Mouse (Mus musculus) bone marrow macrophage, adult 2 months (primary cell): ENCODE data around the gene Ccdc8. TPM values are rescaled to one million over a fixed set of nuclear protein-coding genes. Genes with fewer than 3 reads are reported as not detected.

Experiments used
- H3K27ac ChIP-seq: 2 replicates; pipeline ENCODE4 v1.5.1; 2012; ENCODE audit warnings: low read depth, low read length; ENCODE audit not compliant: insufficient read depth
- H3K4me1 ChIP-seq: 2 replicates; pipeline ENCODE4 v1.6.1; 2012; ENCODE audit warnings: low read length; ENCODE audit not compliant: control insufficient read depth, insufficient read depth
- H3K4me3 ChIP-seq: 2 replicates; pipeline ENCODE4 v1.5.1; 2012; ENCODE audit warnings: mild to moderate bottlenecking, low read length, moderate library complexity; ENCODE audit not compliant: insufficient read depth
- CTCF ChIP-seq: IDR thresholded peaks from 2 replicates; pipeline ENCODE4 v1.5.1; 2012; ENCODE audit warnings: low read depth, mild to moderate bottlenecking, low read length, moderate library complexity
- POLR2A ChIP-seq: IDR thresholded peaks from 2 replicates; pipeline ENCODE4 v1.6.1; 2012; ENCODE audit warnings: mild to moderate bottlenecking, low read depth, low read length, borderline replicate concordance
- polyA plus RNA-seq: library from polyadenylated mRNA; stranded (reverse); fragments of >200 nt; gene quantifications from 2 replicates; pipeline ENCODE4 v1.2.4, GENCODE M21; 2012; ENCODE audit not compliant: missing spikeins, insufficient read depth, insufficient read length

Gene Ccdc8
- polyA plus RNA-seq, 1 experiment = not detected

GRCm38 (mm10) chr7:16993651-16994399 lies 1.3 kb downstream of the Ccdc8 start:
- Histone ChIP-seq H3K4me1 (no peaks in the 10 kb centered on the region), H3K4me3 (no peak overlapping the region), H3K27ac (no peak overlapping the region)
- no peak for TF ChIP-seq POLR2A
- no peak for TF ChIP-seq CTCF

GRCm38 (mm10) chr7:16994400-16994799 lies 1.9 kb downstream of the Ccdc8 start:
- TF ChIP-seq POLR2A (no peak), CTCF (no peak)
- no peaks in the 10 kb centered on the region for H3K4me1 ChIP-seq
- no peak overlapping the region for H3K27ac ChIP-seq
- H3K4me3 ChIP-seq = no peak overlapping the region

GRCm38 (mm10) chr7:16995345-16995744 lies 2.8 kb downstream of the Ccdc8 start:
- Histone ChIP-seq H3K4me3 (no peak overlapping the region), H3K4me1 (no peaks in the 10 kb centered on the region), H3K27ac (no peak overlapping the region)
- TF ChIP-seq CTCF (no peak), POLR2A (no peak)

GRCm38 (mm10) chr7:16999233-16999632 lies 6.7 kb downstream of the Ccdc8 start:
- Histone ChIP-seq H3K4me1 (peaks cover 15% of the 10 kb centered on the region), H3K27ac (no peak overlapping the region), H3K4me3 (no peak overlapping the region)
- TF ChIP-seq CTCF (no peak), POLR2A (no peak)

- no peak overlapping the region for H3K4me3 ChIP-seq
- H3K27ac ChIP-seq = no peak overlapping the region
- peak; percentile 95 for TF ChIP-seq CTCF
- TF ChIP-seq POLR2A = no peak
- H3K4me1 ChIP-seq = peaks cover 15% of the 10 kb centered on the region
Observed at GRCm38 (mm10) chr7:16999650-17000049, 7.1 kb downstream of the Ccdc8 start.

GRCm38 (mm10) chr7:17002375-17003195 lies 10.1 kb downstream of the Ccdc8 start:
- H3K4me3 ChIP-seq = no peak overlapping the region
- TF ChIP-seq POLR2A (no peak), CTCF (peak; percentile 67)
- no peak overlapping the region; the same call in 1 of the 2 replicates for H3K27ac ChIP-seq
- H3K4me1 ChIP-seq = peaks cover 15% of the 10 kb centered on the region

GRCm38 (mm10) chr7:17003230-17003960 lies 10.9 kb downstream of the Ccdc8 start:
- Histone ChIP-seq H3K27ac (peak overlapping the region; percentile 55), H3K4me3 (no peak overlapping the region), H3K4me1 (peaks cover 15% of the 10 kb centered on the region)
- TF ChIP-seq CTCF (no peak), POLR2A (no peak)

GRCm38 (mm10) chr7:17004716-17005115 lies 12.2 kb downstream of the Ccdc8 start:
- Histone ChIP-seq H3K27ac (no peak overlapping the region), H3K4me1 (peaks cover 15% of the 10 kb centered on the region), H3K4me3 (no peak overlapping the region)
- no peak for TF ChIP-seq CTCF
- TF ChIP-seq POLR2A = no peak

- peaks cover 15% of the 10 kb centered on the region for H3K4me1 ChIP-seq
- H3K4me3 ChIP-seq = no peak overlapping the region
- TF ChIP-seq CTCF (no peak), POLR2A (no peak)
- H3K27ac ChIP-seq = no peak overlapping the region
Observed at GRCm38 (mm10) chr7:17007300-17007699, 14.8 kb downstream of the Ccdc8 start.
